Mouse (Mus musculus): Measurements from ENCODE around the gene Gm10647. TPM values are rescaled to one million over a fixed set of nuclear protein-coding genes. Genes with fewer than 3 reads are reported as not detected.

The Gm10647 gene
- total and polyA plus RNA-seq, 3 experiments: not detected

DNA sequence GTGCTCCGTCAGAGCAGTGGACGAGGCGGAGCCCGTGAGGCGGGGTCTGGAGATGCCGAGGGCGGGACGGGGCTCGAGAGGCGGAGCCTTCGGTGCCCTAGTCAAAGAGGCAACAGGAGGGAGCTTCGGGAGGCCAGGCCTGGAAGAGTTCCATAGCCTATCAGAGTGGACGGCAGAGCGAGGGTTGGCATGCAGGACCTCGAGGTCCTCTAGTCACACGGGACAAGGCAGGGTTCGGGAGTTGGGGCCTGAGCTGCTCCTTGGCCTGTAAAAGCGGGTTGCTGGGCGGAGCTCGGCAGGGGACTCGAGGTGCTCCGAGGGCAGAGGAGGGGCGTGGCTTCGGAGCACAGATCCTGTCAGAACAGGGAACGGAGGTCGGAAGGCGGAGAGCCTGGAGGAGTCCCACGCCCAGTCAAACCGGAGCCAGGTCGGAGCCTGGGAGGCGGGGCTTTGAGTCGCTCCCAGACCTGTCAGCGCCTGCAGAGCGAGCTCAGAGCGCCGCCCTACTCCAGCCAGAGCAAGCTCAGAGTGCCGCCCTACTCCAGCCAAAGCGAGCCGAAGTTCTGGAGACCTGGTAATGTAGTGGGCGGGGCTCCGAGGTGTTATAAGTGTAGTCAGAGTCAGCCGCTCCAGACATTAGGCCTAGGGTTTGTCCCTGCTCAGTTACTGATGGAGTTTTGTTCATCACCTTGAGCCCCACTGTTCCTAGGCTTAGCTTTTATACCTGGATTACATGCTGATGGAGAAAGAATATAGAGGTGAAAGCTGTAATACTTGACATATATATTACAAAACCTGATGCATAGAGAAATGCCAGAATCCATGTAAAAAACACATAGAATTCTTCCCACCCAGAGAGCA is 1.1 kb upstream of the Gm10647 start, which contains the start of gene Aph1b:
Gene Aph1b (minus strand): TSS at position 27 of the 861 bp plus-strand sequence.
- Histone ChIP-seq H3K9me3 (replicated peaks; ENCODE audit: insufficient read depth, low read length) (no peaks in the 10 kb centered on the region), H3K4me3 (ENCODE audit: control insufficient read depth in 1 of 2, insufficient read depth in 1 of 2, low read depth in 2 of 2, low read length in 2 of 2) (peak within 1 kb of the TSS; percentile 80 to 88), H3K4me1 (ENCODE audit: control insufficient read depth in 1 of 2, insufficient read depth in 2 of 2, low read length in 2 of 2) (peaks cover 0 to 5% of the 10 kb centered on the region in 2 experiments; a peak in 1 of 4 replicates), H3K27ac (ENCODE audit: control insufficient read depth, low read depth, low read length) (no peak within 1 kb of the TSS), H3K79me2 (ENCODE audit: control insufficient read depth, insufficient read depth, low read length, poor library complexity) (no peaks in the 10 kb centered on the region; the same call in 1 of the 2 replicates), H3K36me3 (ENCODE audit: control insufficient read depth in 1 of 2, insufficient read depth in 2 of 2, low read length in 2 of 2) (peaks cover 0 to 8% of the 10 kb centered on the region in 2 experiments; a peak in 2 of 4 replicates), H3K27me3 (ENCODE audit: control insufficient read depth in 1 of 2, insufficient read depth in 2 of 2, low read length in 2 of 2) (peaks cover 8 to 26% of the 10 kb centered on the region in 2 experiments; a peak in 3 of 4 replicates), H3K9ac (ENCODE audit: control insufficient read depth, low read depth, low read length, poor library complexity, severe bottlenecking) (peak within 1 kb of the TSS; percentile 66)
- peak; percentile 99 for DNase-seq (ENCODE audit: low read depth, low spot score)
- TF ChIP-seq MAFK (IDR thresholded peaks at IDR 0.05; ENCODE audit: borderline replicate concordance, low read depth, low read length): no peak
- TF ChIP-seq NELFE (IDR thresholded peaks at IDR 0.05; ENCODE audit: low read depth, low read length): no peak
- no peak for TF ChIP-seq MAX (IDR thresholded peaks at IDR 0.05; ENCODE audit: low read length)
- TF ChIP-seq MEF2A (IDR thresholded peaks at IDR 0.05; ENCODE audit: extremely low read depth, insufficient replicate concordance, low read depth, low read length, poor library complexity, severe bottlenecking): no peak
- TF ChIP-seq SMC3 (IDR thresholded peaks at IDR 0.05; ENCODE audit: low read depth, low read length): 0 out of 2 replicates have a peak, but pooled peaks have one; percentile 12
- TF ChIP-seq TBP (IDR thresholded peaks at IDR 0.05; ENCODE audit: low read depth, low read length): peak; percentile 38; the same call in 1 of the 2 replicates
- no peak for TF ChIP-seq GATA1 (IDR thresholded peaks at IDR 0.05; ENCODE audit: low read depth, low read length)
- no peak; a peak in 1 of 4 replicates for TF ChIP-seq POLR2A (IDR thresholded peaks at IDR 0.05; ENCODE audit: control insufficient read depth in 1 of 2, insufficient read depth in 1 of 2, low read depth in 1 of 2, low read length in 2 of 2, poor library complexity in 1 of 2)
- no peak for TF ChIP-seq USF1 (IDR thresholded peaks at IDR 0.05; ENCODE audit: low read depth, low read length)
- no peak for TF ChIP-seq KAT2A (conservative IDR thresholded peaks at IDR 0.05; ENCODE audit: low read depth, low read length)
- no peak for TF ChIP-seq ZC3H11A (IDR thresholded peaks at IDR 0.05; ENCODE audit: low read depth, low read length)
- TF ChIP-seq RCOR1 (IDR thresholded peaks at IDR 0.05; ENCODE audit: low read depth, low read length): no peak
- no peak for TF ChIP-seq RAD21 (IDR thresholded peaks at IDR 0.05; ENCODE audit: low read depth, low read length)
- TF ChIP-seq UBTF (IDR thresholded peaks at IDR 0.05; ENCODE audit: borderline replicate concordance, insufficient read depth, low read depth, low read length): no peak
- TF ChIP-seq ELF1 (IDR thresholded peaks at IDR 0.05; ENCODE audit: low read depth, low read length): no peak
- no peak for TF ChIP-seq MYC (IDR thresholded peaks at IDR 0.05; ENCODE audit: low read depth, low read length)
- TF ChIP-seq MXI1 (IDR thresholded peaks at IDR 0.05; ENCODE audit: low read depth, low read length): peak; percentile 60; the same call in 1 of the 2 replicates
- no peak for TF ChIP-seq GABPA (IDR thresholded peaks at IDR 0.05; ENCODE audit: low read depth, low read length)
- no peak for TF ChIP-seq CHD2 (IDR thresholded peaks at IDR 0.05; ENCODE audit: low read length)
- no peak for TF ChIP-seq EP300 (IDR thresholded peaks at IDR 0.05; ENCODE audit: low read depth in 1 of 2, low read length in 2 of 2)
- TF ChIP-seq CTCF (IDR thresholded peaks at IDR 0.05 in 2 of 3, conservative IDR thresholded peaks at IDR 0.05 in 1 of 3; ENCODE audit: control insufficient read depth in 1 of 3, insufficient read depth in 1 of 3, low read depth in 2 of 3, low read length in 3 of 3, poor library complexity in 1 of 3, severe bottlenecking in 1 of 3): 0 out of 6 replicates have a peak, but pooled peaks of 1 of the 3 experiments have one; percentile 12
- no peak for TF ChIP-seq USF2 (IDR thresholded peaks at IDR 0.05; ENCODE audit: borderline replicate concordance in 1 of 2, insufficient read depth in 1 of 2, low read depth in 1 of 2, low read length in 2 of 2)
- peak; percentile 28; the same call in 1 of the 2 replicates for TF ChIP-seq NRF1 (IDR thresholded peaks at IDR 0.05; ENCODE audit: insufficient read depth, low read depth, low read length, poor library complexity, severe bottlenecking)
- TF ChIP-seq SIN3A (IDR thresholded peaks at IDR 0.05; ENCODE audit: low read length): no peak
- TF ChIP-seq ZMIZ1 (IDR thresholded peaks at IDR 0.05; ENCODE audit: low read depth, low read length): no peak
- TF ChIP-seq E2F4 (IDR thresholded peaks at IDR 0.05; ENCODE audit: borderline replicate concordance, low read depth, low read length): no peak

All from MEL (cell line).